Mouse (Mus musculus) left cerebral cortex, adult 11 months (tissue): ENCODE results near the gene Txndc2.

ENCODE experiments used
- DNase-seq: peaks from one replicate; pipeline ENCODE4 v3.0.0; 2022; ENCODE audit warnings: low spot score

Gene Txndc2

DNA sequence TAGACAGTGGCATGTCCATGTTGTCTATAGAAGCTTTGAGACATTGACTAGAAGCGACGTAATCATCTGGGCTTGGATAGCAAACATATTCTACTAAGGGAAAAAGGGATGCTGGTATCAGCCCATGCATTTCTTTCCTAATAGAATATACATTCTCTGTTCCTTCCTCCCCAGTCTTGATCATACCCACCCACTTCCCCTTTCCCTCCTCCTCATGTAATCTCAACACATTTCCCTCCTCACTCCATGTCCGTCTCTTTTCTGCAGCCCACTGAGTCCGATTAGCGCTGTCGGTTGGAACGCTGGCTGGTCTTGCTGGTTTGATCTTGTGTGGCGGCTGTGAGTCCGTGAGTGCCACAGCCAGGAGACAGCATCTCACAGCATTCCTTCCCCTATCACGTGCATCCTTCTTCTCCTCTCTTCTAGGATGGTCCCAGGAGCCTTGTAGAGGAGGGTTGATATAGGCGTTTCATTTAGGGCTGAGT lies at the start of gene Txndc2:
TSS of gene Txndc2 (minus strand) at position 435 of the 485 bp plus-strand sequence.
- DNase-seq: no peak

DNA sequence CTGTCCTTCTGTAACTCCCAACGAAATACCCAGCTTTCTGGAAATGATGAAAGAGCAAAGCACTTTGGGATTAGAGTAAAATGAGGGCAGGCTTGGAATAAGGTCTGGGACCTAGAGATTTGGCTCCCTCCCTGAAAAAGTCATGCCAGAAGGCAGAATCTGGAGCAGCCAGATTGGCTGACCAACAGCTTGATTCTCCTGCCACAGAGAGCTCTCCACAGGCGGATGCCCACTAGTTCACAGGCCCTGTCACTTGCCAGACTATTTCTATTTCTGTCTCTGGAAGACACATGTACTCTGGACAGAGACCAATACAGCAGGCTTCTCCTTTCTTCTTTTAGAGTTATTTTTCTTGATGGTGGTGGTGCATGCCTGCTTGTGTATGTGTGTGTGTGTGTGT lies 41.8 kb upstream of the Txndc2 start:
- DNase-seq: no peak

DNA sequence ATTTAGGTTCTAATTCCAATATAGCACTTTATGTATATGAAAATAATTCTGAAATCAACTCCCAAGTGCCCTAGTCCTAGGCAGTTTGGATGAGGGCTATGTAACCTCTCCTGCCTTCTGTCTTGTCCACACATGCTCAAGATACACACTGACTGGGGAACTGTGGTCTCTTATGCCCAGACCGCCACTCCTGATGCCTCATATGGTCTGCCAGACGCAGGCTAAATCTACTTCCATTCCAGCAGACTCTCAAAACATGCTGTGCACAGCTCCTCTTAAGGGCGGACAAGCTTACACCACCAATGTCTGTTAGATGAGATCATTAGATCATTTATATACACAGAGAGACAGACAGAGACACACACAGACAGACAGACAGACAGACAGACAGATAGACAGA lies 41.3 kb upstream of the Txndc2 start:
- no peak for DNase-seq

DNA sequence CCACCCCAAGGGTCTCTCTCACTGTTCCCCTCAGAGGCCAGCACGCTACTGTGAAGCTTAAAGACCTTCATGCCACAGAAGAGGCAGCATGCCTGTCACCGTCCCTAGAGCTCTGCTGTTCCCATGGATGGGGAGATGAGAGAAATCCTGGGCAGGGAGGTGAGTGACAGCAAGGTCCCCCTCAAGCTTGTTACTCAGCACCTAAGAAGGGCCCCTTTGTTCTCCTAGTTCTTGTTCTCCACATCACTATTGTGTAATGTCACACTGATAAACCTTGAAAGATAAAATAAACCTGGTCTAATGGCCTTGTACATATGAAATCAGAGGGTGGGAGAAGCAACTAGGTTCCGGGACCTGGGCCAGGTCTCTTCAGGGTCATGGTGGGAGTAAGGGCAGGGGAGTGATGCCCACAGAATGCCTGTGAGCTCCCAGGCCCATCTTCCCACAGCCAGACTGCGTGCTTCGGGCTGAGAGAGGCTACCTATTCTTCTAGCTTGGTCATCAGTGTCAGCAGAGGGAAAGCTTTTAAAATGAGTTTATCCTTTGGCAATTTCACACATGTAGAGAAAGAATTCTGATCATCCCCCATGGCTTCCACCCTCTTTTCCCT lies 40.2 kb upstream of the Txndc2 start:
- DNase-seq: no peak

DNA sequence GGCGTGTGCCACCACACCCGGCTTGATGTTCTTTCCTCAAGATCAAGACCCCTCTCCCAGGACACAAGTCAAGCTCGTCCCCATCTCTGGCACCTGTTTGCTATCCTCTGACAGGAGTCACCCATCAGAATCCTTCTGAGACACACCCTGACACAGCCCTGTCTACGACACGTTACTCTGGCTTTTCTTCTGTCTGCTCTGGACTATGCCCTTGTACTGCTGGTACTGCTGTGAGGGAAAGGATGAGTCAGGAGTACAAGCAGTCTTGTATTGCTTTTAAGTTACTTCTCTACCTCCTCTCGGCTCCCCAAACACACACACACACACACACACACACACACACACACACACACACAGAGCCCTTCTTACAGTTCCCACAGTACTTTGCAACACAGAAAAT lies 39.5 kb upstream of the Txndc2 start:
- DNase-seq: no peak

DNA sequence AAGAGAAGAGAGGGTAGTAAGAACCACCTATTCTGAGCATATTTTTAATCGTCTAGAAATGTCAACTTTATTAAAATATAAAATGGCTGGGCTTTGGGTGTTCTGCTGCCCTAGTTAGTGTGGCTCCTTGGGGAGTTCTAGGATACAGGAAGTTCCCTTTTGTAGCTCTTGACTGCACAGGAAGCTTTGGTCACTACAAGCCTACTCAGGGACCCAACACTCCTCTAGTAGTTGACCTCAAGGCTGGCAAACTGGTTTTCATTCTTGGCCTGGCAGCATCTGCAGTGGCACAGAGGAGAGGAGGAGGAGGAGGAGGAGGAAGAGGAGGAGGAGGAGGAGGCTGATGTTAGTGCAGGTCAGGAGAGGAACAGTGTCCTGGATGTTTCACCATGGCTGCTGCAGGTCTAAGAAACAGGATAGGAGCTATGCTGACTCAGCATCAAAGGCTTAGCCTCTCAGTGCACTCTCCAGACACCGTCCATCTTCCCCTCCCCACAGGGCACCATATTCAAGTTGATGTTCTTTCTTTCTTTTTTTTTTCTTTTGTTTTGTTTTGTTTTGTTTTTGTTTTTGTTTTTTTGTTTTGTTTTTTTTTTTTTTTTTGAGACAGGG lies 38.9 kb upstream of the Txndc2 start:
- no peak for DNase-seq

DNA sequence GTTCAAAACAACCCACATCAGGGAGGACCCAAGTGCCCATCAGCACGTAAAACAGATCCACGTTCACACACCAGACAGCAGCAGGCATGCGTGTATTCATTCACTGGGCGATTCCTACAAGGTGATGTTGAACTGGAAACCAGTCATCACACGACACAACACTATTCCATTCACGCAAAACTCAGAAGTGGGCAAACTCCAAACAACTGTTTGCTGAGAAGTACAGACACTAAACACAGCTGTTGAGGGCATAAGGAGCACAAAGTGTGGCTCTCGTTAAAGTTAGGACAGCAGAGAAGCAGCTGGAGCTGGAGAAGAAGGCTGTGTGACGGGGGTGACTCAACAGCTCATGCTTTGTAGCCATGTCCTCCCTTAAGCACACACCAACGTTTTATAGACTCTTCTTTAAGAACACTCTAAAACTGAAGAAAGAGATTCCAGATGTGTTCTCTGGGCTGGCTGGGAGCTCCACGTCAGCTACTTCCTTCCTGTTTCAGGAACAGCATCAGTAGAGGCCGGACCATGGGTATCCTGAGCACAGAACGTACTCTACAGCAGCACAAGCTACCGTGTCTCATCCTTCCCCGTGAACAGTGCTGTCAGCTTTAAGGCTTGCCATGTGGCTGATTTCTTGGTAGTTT lies 38.0 kb upstream of the Txndc2 start:
- no peak for DNase-seq

DNA sequence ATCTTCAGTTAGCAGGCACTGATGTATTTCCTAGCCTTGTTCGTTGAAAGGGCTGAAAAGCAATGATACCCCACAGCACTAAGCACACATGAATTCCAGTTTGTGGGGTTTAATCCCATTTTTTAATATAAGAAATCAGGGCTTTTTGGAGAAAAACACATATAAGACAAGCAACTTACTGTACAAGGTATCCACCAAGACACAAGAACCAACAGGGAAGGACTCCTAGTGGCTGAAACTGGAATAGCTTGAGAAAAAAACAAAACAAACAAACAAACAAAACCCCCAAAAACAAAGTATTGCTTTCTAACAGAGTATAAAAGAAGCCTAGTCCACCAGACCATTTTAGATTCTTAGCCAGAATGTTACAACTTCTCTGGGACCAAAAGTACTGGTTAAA lies 35.8 kb upstream of the Txndc2 start:
- DNase-seq: no peak

DNA sequence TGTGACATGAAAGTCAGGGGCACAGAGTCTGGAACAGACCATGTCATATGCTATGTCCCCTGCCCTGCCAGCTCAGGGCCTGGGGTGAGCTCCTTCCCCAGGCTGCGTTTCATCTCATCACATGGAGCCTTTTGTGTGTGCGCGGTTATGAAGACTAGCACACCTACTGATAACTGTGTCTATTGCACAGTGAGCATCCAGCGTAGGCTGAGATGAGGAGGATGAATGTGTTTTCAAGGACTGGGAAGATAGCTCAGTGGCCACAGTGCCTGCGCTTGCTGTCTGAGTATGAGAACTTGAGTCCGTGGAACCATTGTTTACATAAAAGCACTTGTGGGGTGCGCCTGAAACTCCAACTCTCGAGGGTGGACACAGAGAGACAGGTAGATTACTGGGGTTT lies 34.6 kb upstream of the Txndc2 start:
- DNase-seq: no peak

DNA sequence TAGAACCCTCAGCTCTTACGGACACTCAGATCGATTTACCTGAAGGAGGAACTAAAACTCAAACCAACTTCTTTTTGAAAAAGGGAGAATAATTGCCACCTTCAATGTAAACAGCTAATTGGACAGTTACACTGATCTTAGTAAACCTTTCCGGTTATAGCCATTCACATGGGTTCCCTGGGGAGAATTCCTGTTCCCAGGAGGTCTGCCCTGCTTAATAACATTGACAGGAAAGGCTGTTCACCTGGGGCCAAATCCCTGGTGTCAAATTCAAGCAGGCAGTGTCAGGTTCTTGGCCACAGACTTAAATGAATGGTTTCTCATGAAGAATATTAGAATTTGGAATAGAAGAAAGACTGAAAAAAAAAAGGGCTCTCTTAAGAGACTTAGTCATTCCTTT lies 34.0 kb upstream of the Txndc2 start:
- no peak for DNase-seq

DNA sequence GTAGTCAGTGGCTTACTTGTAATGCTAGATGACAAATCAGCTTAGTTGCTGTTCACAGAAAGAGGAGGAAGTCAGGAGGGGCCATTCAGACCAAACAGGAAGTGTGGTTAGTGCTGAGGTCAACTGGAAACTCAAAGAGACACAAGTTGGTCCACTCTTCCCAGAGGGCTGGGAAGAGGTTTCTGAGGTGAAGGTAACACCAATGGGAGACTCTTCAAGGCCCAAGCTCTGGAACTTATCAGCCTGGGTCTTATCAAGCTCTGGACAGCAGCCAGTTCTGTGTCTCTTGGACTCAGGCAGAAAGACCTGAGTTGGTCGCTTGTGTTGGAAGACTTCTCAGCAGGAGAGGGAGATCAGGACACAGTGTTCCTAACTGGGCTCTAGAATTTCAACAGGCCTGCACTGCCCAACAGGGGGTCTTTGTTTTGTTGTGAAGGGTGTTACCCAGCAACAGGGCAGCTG lies 32.8 kb upstream of the Txndc2 start:
- DNase-seq: no peak

DNA sequence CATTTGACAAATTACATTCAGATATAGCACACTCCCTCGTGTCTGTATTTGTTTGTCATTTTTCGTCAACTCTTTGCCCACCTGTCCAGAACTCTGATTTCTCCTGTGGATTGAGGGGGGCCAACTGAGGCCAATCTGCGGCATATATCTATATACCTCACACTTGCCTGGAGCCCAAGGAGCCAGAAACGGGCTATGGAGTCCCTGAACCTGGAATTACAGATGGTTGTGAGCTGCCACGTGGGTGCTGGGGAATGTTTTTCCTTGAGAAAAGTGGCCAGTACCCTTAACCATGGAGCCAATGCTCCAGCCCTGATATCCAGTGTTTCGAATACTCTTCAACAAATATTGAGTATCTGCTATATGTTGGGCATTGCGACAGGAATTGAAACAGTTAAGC lies 31.0 kb upstream of the Txndc2 start:
- DNase-seq: no peak

DNA sequence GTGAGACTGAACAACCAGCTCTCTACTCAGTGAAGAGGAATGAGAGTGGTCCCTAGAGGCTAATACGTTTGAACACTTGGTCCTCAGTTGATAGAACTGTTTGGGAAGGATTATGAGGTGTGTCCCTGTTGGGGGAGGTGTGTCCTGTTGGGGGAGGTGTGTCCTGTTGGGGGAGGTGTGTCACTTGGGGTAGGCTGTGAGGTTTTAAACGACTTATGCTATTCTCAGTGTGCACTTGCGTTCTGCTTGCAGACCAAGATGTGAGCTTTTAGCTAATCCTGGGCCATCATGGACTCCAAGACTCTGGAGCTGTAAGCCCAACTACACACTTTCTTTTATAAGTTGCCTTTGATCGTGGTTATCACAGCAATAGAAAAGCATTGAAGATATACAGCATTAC lies 27.1 kb upstream of the Txndc2 start:
- DNase-seq: no peak

DNA sequence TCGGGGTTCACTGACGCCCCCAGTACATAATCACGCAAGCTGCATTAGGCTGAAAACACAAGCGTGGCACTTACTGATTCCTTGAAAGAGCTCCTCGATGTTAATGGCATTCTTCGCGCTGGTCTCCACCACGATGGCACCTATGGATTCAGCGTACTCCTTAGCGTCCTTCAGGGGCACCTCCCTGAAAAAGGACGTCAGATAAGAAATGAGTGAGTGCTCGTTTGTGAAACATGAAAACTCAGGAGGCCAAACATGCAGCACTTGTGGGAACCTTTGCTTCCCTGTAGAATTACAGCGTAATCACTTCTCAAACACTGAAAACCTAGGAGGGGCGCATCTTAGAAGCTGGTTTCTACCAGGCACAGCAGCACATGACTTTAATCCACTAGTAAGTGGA lies 25.8 kb upstream of the Txndc2 start:
- no peak for DNase-seq

DNA sequence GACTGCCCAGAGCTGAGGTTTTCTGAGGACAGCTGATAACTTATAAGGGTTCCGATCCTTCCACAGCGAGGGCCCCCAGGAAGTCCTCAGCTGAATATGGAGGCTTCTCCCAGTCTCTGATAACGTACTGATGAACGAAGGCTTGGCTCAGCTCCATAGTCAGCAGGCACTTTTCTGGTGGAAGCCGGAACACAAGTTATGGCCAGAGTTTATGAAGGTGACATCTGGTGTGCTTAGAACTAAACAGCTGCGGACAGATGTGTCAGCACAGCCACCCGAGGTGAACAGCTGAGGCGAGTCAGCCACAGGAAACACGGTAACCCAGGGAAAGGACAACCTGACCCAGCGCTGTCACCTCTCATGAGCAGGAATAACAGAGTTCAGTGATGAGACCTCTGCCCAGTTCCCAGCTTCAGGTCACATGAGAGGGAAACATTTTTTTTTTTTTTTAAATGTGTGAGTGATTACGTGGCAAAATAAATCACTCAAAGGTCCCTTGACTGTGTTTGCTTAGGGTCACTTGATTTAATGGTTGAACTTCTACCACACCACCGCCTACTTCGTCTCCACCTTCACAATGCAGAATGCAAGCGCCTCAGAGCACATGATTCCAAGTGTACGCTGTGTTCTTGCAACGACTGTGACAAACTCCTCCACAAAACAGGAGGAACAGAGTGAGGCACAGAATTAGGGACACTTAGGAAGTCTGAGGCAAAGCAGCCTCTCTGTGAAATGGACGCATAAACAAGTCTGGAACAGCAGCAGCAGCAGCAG lies 24.6 kb upstream of the Txndc2 start:
- no peak for DNase-seq

DNA sequence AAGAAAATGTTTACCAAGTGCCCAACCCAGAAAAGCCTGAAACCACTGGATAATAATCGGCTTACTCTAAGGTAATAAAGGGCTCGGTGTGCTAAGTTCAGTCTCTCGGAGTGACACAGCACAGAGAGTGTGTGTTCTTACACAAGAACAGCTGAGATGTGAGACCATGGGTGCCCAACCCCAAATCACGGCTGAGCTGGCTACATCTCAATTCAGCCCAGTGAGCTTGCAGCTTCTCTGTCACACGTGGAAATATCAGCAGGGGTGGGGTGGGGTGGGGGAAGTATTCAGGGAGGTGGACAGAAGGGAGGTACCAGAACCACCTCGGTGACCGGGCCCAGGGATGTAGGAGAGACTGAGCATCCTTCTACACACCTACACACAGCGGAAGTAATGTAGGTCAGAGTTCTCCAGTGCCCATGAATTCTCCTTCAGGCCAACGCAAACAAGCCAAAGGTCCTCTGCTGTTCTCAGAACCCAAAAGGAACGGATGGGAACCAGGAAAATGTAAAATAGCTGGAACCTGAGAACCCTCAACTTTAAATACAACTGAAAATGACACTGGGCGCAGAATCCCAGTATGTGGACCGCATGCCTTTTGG lies 23.9 kb upstream of the Txndc2 start:
- DNase-seq: no peak

DNA sequence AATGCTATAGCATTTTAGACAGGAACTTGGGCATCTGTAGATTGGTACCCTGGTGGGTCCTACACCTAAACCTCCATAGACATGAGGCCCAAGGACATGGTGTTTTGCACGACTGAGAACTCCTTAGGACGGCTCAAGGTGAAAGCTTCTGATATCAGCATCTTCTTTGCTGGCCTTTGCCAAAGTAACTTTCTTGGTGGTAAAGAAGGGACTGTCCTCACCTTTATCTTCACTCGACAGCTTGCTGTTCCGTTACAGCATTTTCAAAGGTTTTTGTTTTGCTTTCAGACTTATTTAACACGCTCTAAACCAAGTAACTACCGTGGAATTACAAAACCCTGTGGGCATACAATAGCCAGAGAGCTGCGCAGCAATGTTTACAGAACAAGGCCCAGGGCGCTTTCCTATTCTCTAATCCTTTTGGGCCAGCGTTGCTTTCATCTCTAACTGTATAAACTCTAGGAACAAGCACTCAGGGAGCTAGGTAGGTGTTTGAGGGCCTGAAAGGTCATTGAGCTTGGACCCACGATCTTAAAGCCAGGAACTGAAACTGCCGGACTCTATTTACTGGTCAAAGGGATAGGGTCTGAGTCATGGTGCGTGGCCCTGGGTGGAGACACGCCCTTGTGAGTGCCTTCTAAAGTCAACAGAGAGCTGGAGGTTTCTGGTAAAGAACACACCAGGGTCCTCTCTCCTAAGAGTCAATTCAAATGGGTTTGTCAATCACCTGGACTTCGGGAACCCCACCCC lies 21.5 kb upstream of the Txndc2 start:
- no peak for DNase-seq

DNA sequence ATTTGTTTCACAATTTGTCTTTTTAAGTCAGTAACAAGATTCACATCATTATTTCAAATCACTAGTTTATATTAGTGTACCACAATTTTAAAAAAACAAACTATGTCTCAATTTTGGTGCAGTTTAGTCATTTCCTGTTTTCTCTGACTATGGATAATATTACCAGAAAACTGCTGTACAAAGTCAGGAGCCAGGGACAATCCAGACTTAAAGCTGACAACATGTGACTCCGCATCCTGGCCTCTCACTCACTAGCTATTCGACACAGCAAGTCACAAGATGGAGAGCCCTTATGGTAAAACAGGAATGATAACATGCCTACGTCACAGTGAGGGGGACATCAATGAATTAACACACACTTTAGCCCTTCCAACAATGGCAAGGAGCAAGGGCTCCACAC lies 20.7 kb upstream of the Txndc2 start:
- no peak for DNase-seq

DNA sequence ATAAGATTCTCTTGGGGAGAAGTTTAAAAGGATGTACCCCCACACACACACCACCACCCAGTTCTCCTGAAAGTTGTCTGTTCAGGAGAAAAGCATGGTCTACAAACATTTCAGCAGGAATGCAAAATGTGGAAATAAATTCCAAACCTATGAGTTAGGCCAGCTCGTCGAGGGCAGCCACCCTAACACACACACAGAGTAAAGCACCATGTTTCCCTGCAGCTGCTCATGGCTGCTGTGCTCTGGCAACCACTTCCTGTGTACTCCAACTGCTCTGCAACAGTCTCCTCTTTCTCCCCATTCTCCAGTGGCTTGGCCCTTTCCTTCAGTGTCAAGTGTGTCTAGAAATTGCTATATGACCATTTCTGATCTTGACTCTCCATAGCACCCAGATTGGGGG lies 16.4 kb upstream of the Txndc2 start:
- DNase-seq: no peak

DNA sequence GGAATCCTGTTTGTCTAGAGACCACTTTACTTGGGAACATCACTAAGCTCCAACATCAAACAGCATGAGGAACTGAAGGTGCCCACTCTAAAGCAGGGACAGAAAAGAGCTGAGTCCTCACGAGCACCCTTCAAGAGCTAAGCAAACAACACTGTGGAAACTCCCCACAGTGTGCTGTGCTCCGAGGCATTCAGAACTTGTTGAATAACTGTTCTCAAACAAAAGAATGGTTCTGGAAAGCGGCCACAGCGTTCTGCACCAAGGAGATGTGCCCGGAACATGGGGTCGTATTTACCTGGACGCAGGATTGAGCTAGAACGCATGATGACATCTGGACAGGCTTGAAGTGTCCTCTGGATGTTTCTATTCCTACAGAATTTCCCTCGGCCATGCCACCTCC lies 16.0 kb upstream of the Txndc2 start:
- no peak for DNase-seq

DNA sequence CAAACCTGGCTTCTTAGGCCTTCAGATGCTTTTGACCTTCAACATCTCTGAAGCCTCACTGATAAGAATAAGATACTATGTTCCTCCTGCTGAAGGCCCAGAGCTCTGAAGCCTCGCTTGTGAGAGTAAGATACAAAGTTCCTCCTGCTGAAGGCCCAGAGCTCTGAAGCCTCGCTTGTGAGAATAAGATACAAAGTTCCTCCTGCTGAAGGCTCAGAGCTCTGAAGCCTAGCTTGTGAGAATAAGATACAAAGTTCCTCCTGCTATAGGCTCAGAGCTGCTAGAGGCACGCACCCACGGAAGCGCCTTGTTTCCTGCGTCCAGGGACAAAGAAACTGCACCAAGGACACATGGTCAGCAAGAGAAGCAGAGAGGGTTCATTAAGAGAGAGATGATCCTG lies 14.8 kb upstream of the Txndc2 start:
- DNase-seq: no peak

DNA sequence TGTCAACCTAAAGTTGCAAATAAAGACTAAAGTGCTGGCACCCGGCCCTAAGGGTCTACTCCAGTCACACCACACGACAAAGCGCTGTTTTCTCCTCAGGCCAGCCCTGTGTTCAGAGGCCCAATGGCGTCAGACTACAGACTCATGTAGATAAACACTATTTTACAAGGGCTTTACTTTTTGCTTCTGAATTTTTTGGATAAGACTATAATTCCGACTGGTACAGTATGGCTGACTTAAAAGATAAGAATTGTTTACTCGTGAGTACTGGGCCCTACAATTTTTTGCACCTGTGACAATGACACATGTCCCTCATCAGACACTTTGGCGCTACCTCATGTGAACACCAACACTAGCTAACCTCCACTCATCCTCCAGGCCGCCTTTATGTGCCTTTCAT lies 14.1 kb upstream of the Txndc2 start:
- DNase-seq: no peak
